Mouse (Mus musculus) forebrain, embryonic 15.5 days (tissue): ENCODE measurements at regions not wholly inside any gene's neighbourhood (a gene's known extent, or its start where the extent isn't known, plus 50 kb on each side); places are given as distances from the start of the nearest gene placed in this dataset.

Source experiments
- ATAC-seq: fragments of 200-750 bp; cut with Nextera tagmentation; replicated peaks from 2 replicates; pipeline ENCODE4 v1.8.0; 2017; ENCODE audit warnings: mild to moderate bottlenecking, moderate TSS enrichment, moderate library complexity
- H3K27ac ChIP-seq: fragments of 300-500 bp; sonication (generic); replicated peaks from 2 replicates; pipeline ENCODE4 v1.5.1; 2015; ENCODE audit warnings: mild to moderate bottlenecking, inconsistent platforms
- H3K27me3 ChIP-seq: fragments of 300-500 bp; sonication (generic); 2 replicates; pipeline ENCODE4 v1.6.1; 2015; ENCODE audit warnings: inconsistent platforms
- H3K36me3 ChIP-seq: fragments of 300-500 bp; sonication (generic); 2 replicates; pipeline ENCODE4 v1.6.1; 2015; ENCODE audit warnings: mild to moderate bottlenecking, inconsistent platforms
- H3K4me1 ChIP-seq: fragments of 300-500 bp; sonication (generic); 2 replicates; pipeline ENCODE4 v1.6.1; 2015; ENCODE audit warnings: inconsistent platforms
- H3K4me2 ChIP-seq: fragments of 300-500 bp; sonication (generic); replicated peaks from 2 replicates; pipeline ENCODE4 v1.6.1; 2015; ENCODE audit warnings: mild to moderate bottlenecking, inconsistent platforms
- H3K4me3 ChIP-seq: fragments of 300-500 bp; sonication (generic); 2 replicates; pipeline ENCODE4 v1.5.1; 2015; ENCODE audit warnings: mild to moderate bottlenecking, inconsistent platforms
- H3K9ac ChIP-seq: fragments of 300-500 bp; sonication (generic); replicated peaks from 2 replicates; pipeline ENCODE4 v1.6.1; 2015; ENCODE audit warnings: mild to moderate bottlenecking, inconsistent platforms
- H3K9me3 ChIP-seq: fragments of 300-500 bp; sonication (generic); 2 replicates; pipeline ENCODE4 v1.6.1; 2016; ENCODE audit warnings: inconsistent platforms
- WGBS: fragments of 180-500 bp; shearing (Covaris S2); methylation state at CpG from one replicate; pipeline ENCODE4 v1.1.7; 2015; ENCODE audit warnings: mixed read lengths; 5-methylcytosine and 5-hydroxymethylcytosine counted together

GRCm38 (mm10) chr5:83890619-83891185, 526.5 kb downstream of the Epha5 start:
- 62% methylated on average over 2 of the region's 2 CpGs for WGBS
- no peak overlapping the region for H3K4me3 ChIP-seq
- H3K9me3 ChIP-seq: no peaks in the 10 kb centered on the region
- H3K27me3 ChIP-seq: no peaks in the 10 kb centered on the region
- H3K9ac ChIP-seq: no peak overlapping the region
- no peaks in the 10 kb centered on the region for H3K4me1 ChIP-seq
- no peaks in the 10 kb centered on the region for H3K36me3 ChIP-seq
- H3K4me2 ChIP-seq: no peak overlapping the region
- ATAC-seq: peak; percentile 48
- no peak overlapping the region for H3K27ac ChIP-seq

GRCm38 (mm10) chr5:83872052-83872451, 517.1 kb upstream of the Tecrl start:
- no peak for ATAC-seq
- Histone ChIP-seq H3K4me3 (no peak overlapping the region), H3K9ac (no peak overlapping the region), H3K9me3 (no peaks in the 10 kb centered on the region), H3K27ac (no peak overlapping the region), H3K27me3 (no peaks in the 10 kb centered on the region), H3K36me3 (no peaks in the 10 kb centered on the region), H3K4me2 (no peak overlapping the region), H3K4me1 (no peaks in the 10 kb centered on the region)
- 18% methylated on average over 1 of the region's 1 CpGs for WGBS

- H3K9me3 ChIP-seq: no peaks in the 10 kb centered on the region
- H3K4me3 ChIP-seq: no peak overlapping the region
- no peak overlapping the region for H3K27ac ChIP-seq
- ATAC-seq: no peak
- H3K4me2 ChIP-seq: no peak overlapping the region
- no peaks in the 10 kb centered on the region for H3K36me3 ChIP-seq
- 82% methylated on average over 4 of the region's 4 CpGs for WGBS
- H3K27me3 ChIP-seq: no peaks in the 10 kb centered on the region
- H3K4me1 ChIP-seq: no peaks in the 10 kb centered on the region
- H3K9ac ChIP-seq: no peak overlapping the region
Observed at GRCm38 (mm10) chr5:83868359-83868758, 513.4 kb upstream of the Tecrl start.

- H3K4me3 ChIP-seq: no peak overlapping the region
- H3K9ac ChIP-seq: no peak overlapping the region
- no peaks in the 10 kb centered on the region for H3K4me1 ChIP-seq
- no peaks in the 10 kb centered on the region for H3K9me3 ChIP-seq
- no peak for ATAC-seq
- no peaks in the 10 kb centered on the region for H3K27me3 ChIP-seq
- H3K4me2 ChIP-seq: no peak overlapping the region
- H3K36me3 ChIP-seq: no peaks in the 10 kb centered on the region
- no peak overlapping the region for H3K27ac ChIP-seq
Observed at GRCm38 (mm10) chr5:83861674-83862073, 506.7 kb upstream of the Tecrl start.

GRCm38 (mm10) chr5:83852022-83852421, 497.0 kb upstream of the Tecrl start:
- WGBS: 84% methylated on average over 4 of the region's 4 CpGs
- no peaks in the 10 kb centered on the region for H3K4me1 ChIP-seq
- no peak for ATAC-seq

GRCm38 (mm10) chr5:83826561-83826960, 471.6 kb upstream of the Tecrl start:
- Histone ChIP-seq H3K4me1 (0 out of 2 replicates have a peak, but pooled peaks cover 5% of the 10 kb centered on the region), H3K4me2 (no peak overlapping the region), H3K9ac (no peak overlapping the region), H3K9me3 (no peaks in the 10 kb centered on the region), H3K36me3 (no peaks in the 10 kb centered on the region), H3K4me3 (no peak overlapping the region), H3K27ac (no peak overlapping the region), H3K27me3 (no peaks in the 10 kb centered on the region)
- 52% methylated on average over 2 of the region's 2 CpGs for WGBS
- peak; percentile 63; the same call in 1 of the 2 replicates for ATAC-seq

More at GRCm38 (mm10) chr5:83852022-83852421, 497.0 kb upstream of the Tecrl start:
- H3K4me2 ChIP-seq: no peak overlapping the region
- no peak overlapping the region for H3K9ac ChIP-seq
- no peak overlapping the region for H3K27ac ChIP-seq
- no peaks in the 10 kb centered on the region for H3K27me3 ChIP-seq
- H3K9me3 ChIP-seq: no peaks in the 10 kb centered on the region
- H3K4me3 ChIP-seq: no peak overlapping the region
- no peaks in the 10 kb centered on the region for H3K36me3 ChIP-seq

GRCm38 (mm10) chr5:83824838-83825466, 470.0 kb upstream of the Tecrl start:
- Histone ChIP-seq H3K4me3 (no peak overlapping the region), H3K9me3 (no peaks in the 10 kb centered on the region), H3K4me1 (0 out of 2 replicates have a peak, but pooled peaks cover 5% of the 10 kb centered on the region), H3K27me3 (no peaks in the 10 kb centered on the region), H3K36me3 (no peaks in the 10 kb centered on the region), H3K27ac (no peak overlapping the region), H3K4me2 (no peak overlapping the region), H3K9ac (no peak overlapping the region)
- no peak for ATAC-seq
- 82% methylated on average over 2 of the region's 2 CpGs for WGBS

GRCm38 (mm10) chr5:83811309-83811708, 456.3 kb upstream of the Tecrl start:
- 86% methylated on average over 2 of the region's 2 CpGs for WGBS
- H3K4me3 ChIP-seq: no peak overlapping the region
- H3K27me3 ChIP-seq: no peaks in the 10 kb centered on the region
- H3K27ac ChIP-seq: no peak overlapping the region
- no peaks in the 10 kb centered on the region for H3K9me3 ChIP-seq
- H3K36me3 ChIP-seq: no peaks in the 10 kb centered on the region
- no peak for ATAC-seq
- H3K4me2 ChIP-seq: no peak overlapping the region
- no peak overlapping the region for H3K9ac ChIP-seq
- H3K4me1 ChIP-seq: no peaks in the 10 kb centered on the region

- 61% methylated on average over 3 of the region's 3 CpGs for whole genome bisulfite sequencing
- H3K4me2 ChIP-seq: no peak overlapping the region
- no peaks in the 10 kb centered on the region for H3K4me1 ChIP-seq
- no peak overlapping the region for H3K27ac ChIP-seq
- H3K27me3 ChIP-seq: no peaks in the 10 kb centered on the region
- no peak overlapping the region for H3K4me3 ChIP-seq
- no peak overlapping the region for H3K9ac ChIP-seq
- H3K36me3 ChIP-seq: no peaks in the 10 kb centered on the region
- H3K9me3 ChIP-seq: no peaks in the 10 kb centered on the region
- no peak for ATAC-seq
Observed at GRCm38 (mm10) chr5:83800028-83800427, 445.0 kb upstream of the Tecrl start.

- Histone ChIP-seq H3K27ac (peak overlapping the region; percentile 48; the same call in 1 of the 2 replicates), H3K4me3 (no peak overlapping the region), H3K9me3 (no peaks in the 10 kb centered on the region), H3K4me1 (peaks cover 3% of the 10 kb centered on the region; the same call in 1 of the 2 replicates), H3K36me3 (no peaks in the 10 kb centered on the region), H3K4me2 (no peak overlapping the region), H3K9ac (no peak overlapping the region), H3K27me3 (no peaks in the 10 kb centered on the region)
- no peak for ATAC-seq
- WGBS: 19% methylated on average over 1 of the region's 1 CpGs
Observed at GRCm38 (mm10) chr5:83780419-83780818, 425.4 kb upstream of the Tecrl start.

GRCm38 (mm10) chr5:83778310-83778972, 423.4 kb upstream of the Tecrl start:
- Histone ChIP-seq H3K27me3 (no peaks in the 10 kb centered on the region), H3K9me3 (no peaks in the 10 kb centered on the region), H3K4me2 (no peak overlapping the region), H3K4me3 (no peak overlapping the region), H3K4me1 (peaks cover 3% of the 10 kb centered on the region; the same call in 1 of the 2 replicates), H3K9ac (no peak overlapping the region), H3K27ac (no peak overlapping the region), H3K36me3 (no peaks in the 10 kb centered on the region)
- 28% methylated on average over 3 of the region's 3 CpGs for WGBS
- ATAC-seq: peak; percentile 55

- no peaks in the 10 kb centered on the region for H3K36me3 ChIP-seq
- no peaks in the 10 kb centered on the region for H3K4me1 ChIP-seq
- H3K27ac ChIP-seq: no peak overlapping the region
- no peak overlapping the region for H3K9ac ChIP-seq
- ATAC-seq: no peak
- no peak overlapping the region for H3K4me3 ChIP-seq
- H3K9me3 ChIP-seq: no peaks in the 10 kb centered on the region
- WGBS: 84% methylated on average over 3 of the region's 3 CpGs
- no peaks in the 10 kb centered on the region for H3K27me3 ChIP-seq
- no peak overlapping the region for H3K4me2 ChIP-seq
Observed at GRCm38 (mm10) chr5:83741913-83742312, 386.9 kb upstream of the Tecrl start.
